Mouse (Mus musculus) hindlimb bud, embryonic 11.5 days (tissue): ENCODE data around the gene Cmc2.

Experiments used
- DNase-seq: peaks from one replicate; pipeline ENCODE4 v3.0.0-alpha.2; 2012; ENCODE audit warnings: low read depth, low spot score; ENCODE audit errors: extremely low spot score

Cmc2 gene

GRCm38 (mm10) chr8:116852042-116852441 lies 69.2 kb downstream of the Cmc2 start:
- no peak for DNase-seq

DNA sequence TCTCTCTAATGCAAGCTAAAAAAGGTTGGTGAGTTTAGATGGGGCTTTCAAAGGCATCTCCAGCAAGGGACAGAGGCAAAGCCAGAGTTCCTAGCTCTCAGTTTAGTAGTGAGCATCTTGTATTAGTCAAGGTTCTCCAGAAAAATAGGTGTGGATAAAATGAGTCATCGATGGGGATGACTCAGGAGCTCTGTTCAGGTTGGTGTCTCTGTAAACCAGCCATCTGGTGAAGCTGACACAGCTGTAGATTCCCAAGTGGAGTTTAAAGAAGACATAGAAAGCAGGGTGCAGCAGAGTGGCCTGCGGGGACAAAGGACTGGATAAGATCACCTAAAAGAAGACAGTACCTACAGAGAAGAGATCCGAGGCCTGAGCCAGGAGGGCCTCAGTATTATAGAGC lies 73.2 kb downstream of the Cmc2 start:
- no peak for DNase-seq

GRCm38 (mm10) chr8:116842678-116843077 lies 78.6 kb downstream of the Cmc2 start:
- no peak for DNase-seq
